Mouse (Mus musculus): ENCODE measurements at regions not wholly inside any gene's neighbourhood (a gene's known extent, or its start where the extent isn't known, plus 50 kb on each side); places are given as distances from the start of the nearest gene placed in this dataset.

DNA sequence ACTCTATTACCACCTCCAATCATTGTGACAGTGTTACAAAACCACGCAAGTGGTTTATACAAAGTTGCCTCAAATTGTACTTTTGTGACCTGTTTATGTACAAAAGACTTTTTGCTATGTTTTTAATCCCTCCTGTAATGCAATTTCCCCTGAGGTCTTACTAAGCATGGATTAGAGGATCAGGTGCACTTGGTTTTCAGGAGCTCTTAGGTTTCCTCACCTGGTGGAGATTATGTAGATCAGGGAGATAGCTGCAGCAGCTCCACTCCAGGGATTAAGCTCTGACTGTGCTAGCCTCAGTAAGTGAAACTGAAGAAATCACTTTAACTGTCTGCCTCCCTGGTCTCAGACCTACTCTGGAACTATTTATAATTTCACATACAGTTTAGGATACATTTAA, 123.8 kb upstream of the Elmo1 start:
- WGBS = 97% methylated on average over 1 of the region's 1 CpGs
- H3K36me3 ChIP-seq = no peaks in the 10 kb centered on the region
- ATAC-seq (replicated peaks) = no peak

DNA sequence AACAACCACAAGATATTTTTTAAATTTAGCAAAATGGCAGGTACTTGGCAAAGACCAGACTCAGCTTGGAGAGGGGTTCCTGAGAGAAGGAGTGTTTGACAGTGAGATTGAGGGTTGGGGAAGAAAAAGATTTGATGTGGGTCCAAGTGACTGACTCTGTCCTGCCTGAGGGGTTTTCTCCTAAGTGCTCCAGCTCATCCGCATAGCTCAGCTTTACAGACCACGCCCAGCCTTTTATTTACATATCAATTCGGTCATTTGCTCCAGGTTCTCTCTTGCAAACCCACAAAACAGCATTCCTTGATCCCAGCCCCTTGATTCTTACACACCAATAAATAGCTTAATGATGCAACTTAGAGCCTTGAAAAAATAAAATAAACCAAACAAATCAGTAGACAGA, 127.4 kb upstream of the Elmo1 start:
- H3K4me2 ChIP-seq (replicated peaks) = no peak overlapping the region

More for the DNA sequence above, 123.8 kb upstream of the Elmo1 start:
- Histone ChIP-seq H3K27ac (replicated peaks) (no peak overlapping the region), H3K4me2 (replicated peaks) (no peak overlapping the region), H3K4me1 (no peaks in the 10 kb centered on the region), H3K4me3 (no peak overlapping the region), H3K27me3 (no peaks in the 10 kb centered on the region), H3K9ac (replicated peaks) (no peak overlapping the region), H3K9me3 (no peaks in the 10 kb centered on the region)

DNA sequence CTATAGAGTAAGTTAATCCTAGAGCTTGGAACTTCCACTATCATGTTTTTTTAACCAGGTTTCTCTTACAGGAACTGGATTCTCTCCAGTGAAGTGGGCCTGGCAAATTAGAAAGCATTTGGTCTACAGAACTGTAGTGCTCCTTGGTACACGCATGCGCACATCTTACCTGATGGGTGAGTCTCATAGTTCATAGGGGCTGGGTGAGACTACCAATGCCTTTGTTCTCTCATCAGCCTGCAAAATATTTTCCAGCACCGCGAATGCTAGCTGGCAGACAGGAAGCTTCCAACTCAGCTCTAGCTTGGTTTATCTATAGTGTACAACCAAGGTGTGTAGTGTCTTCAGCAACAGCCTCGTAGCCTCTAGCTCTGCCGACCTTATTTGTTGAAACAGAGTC, 104.7 kb upstream of the Gpr141 start:
- Histone ChIP-seq H3K27me3 (no peaks in the 10 kb centered on the region), H3K27ac (replicated peaks) (no peak overlapping the region), H3K4me1 (no peaks in the 10 kb centered on the region), H3K4me2 (replicated peaks) (no peak overlapping the region), H3K9me3 (no peaks in the 10 kb centered on the region), H3K4me3 (no peak overlapping the region), H3K36me3 (no peaks in the 10 kb centered on the region), H3K9ac (replicated peaks) (no peak overlapping the region)
- no peak for ATAC-seq (replicated peaks)
- WGBS = 94% methylated on average over 6 of the region's 6 CpGs

More for the DNA sequence above, 127.4 kb upstream of the Elmo1 start:
- Histone ChIP-seq H3K9ac (replicated peaks) (no peak overlapping the region), H3K36me3 (no peaks in the 10 kb centered on the region), H3K9me3 (no peaks in the 10 kb centered on the region), H3K4me1 (no peaks in the 10 kb centered on the region), H3K27me3 (no peaks in the 10 kb centered on the region), H3K27ac (replicated peaks) (no peak overlapping the region), H3K4me3 (no peak overlapping the region)
- WGBS = 49% methylated on average over 3 of the region's 3 CpGs
- no peak for ATAC-seq (replicated peaks)

DNA sequence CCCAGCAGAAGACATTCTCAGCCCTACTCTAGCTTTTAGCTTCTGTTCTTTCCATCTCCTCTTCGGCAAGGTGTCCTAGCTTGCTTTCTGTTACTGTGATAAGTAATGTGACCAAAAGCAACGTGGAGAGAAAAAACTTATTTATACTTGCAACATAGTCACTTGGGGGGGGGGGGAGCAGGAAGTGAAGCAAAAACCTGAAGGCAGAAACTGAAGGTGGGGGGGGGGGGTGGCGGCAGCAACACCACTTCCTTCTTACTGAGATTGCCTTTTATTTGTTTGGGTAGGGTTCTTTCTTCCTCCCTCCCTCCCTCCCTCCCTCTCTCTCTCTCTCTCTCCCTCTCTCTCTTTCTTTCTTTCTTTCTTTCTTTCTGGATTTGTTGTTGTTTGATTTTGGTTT, 103.8 kb upstream of the Gpr141 start:
- Histone ChIP-seq H3K9ac (replicated peaks) (no peak overlapping the region), H3K36me3 (no peaks in the 10 kb centered on the region), H3K4me2 (replicated peaks) (no peak overlapping the region), H3K4me1 (no peaks in the 10 kb centered on the region), H3K4me3 (no peak overlapping the region), H3K27ac (replicated peaks) (no peak overlapping the region), H3K9me3 (no peaks in the 10 kb centered on the region), H3K27me3 (no peaks in the 10 kb centered on the region)
- no peak for ATAC-seq (replicated peaks)
- 92% methylated on average over 3 of the region's 3 CpGs for WGBS

DNA sequence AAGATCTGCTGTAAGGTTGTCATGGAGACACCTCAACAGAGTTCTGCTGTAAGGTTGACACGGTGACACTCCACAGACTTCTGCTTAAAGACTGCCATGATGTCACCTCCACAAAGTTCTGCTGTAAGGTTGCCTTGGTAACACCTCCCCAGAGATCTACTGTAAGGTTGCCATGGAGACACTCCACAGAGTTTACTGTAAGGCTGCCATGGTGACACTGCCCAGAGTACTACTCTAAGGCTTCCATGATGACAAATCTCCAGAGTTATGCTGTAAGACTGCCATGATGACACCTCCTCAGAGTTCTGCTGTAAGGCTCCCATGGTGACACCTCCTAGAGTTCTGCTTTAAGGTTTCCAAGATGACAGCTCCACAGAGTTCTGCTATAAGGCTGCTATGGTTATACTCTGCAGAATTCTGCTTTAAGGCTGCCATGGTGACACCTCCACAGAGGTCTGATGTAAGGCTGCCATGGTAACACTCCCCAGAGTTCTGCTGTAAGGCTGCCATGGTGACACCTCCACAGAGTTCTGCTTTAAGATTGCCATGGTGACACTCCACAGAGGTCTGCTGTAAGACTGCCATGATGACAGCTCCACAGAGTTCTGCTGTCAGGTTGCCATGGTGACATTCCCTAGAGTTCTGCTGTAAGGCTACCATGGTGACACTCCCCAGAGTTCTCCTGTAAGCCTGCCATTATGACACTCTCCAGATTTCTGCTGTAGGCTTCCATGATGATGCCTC, 97.2 kb upstream of the Gpr141 start:
- 85% methylated on average over 1 of the region's 1 CpGs for WGBS
- Histone ChIP-seq H3K4me1 (no peaks in the 10 kb centered on the region), H3K27me3 (no peaks in the 10 kb centered on the region), H3K9ac (replicated peaks) (no peak overlapping the region), H3K9me3 (no peaks in the 10 kb centered on the region), H3K4me2 (replicated peaks) (no peak overlapping the region), H3K4me3 (no peak overlapping the region), H3K27ac (replicated peaks) (no peak overlapping the region), H3K36me3 (no peaks in the 10 kb centered on the region)
- peak; percentile 71 for ATAC-seq (replicated peaks)

DNA sequence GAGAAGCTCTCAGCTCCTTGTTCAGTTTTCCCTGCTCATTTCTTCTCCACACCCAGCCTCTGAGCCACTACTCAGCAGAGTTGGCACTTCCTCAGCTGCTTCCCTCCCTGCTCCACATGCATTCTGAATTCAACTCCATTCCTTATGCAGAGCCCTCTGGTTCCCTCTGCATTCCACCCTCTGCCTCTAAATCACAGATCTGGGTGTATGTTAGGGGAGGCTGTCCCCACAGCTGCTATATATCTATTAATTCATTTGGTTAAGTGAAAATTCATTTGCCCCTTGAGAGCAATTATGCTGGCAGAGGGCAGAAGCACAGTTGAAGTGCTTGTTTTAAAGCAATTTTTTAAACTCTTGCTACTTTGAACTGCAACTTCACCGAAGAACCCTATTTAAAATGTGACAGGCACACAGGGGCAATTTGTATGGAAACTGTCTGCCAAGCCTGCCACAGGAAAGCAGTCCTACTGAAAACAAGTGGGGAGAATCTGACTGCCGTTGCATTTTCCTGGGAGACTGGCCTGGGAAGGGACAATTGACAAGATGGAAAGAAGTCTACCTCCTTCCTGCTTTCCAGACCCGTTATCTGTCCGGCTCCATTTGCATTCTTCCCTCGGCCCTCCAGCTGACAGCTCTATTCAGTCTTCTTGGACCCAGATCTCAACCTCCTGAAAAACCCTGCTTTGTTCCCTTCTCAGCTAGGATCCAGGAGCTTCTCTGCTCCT, 88.0 kb upstream of the Gpr141 start:
- H3K27ac ChIP-seq (replicated peaks) = peak overlapping the region; percentile 51
- no peak overlapping the region for H3K4me2 ChIP-seq (replicated peaks)
- H3K9me3 ChIP-seq = no peaks in the 10 kb centered on the region
- no peaks in the 10 kb centered on the region for H3K36me3 ChIP-seq
- H3K27me3 ChIP-seq = no peaks in the 10 kb centered on the region
- H3K4me1 ChIP-seq = peaks cover 8% of the 10 kb centered on the region
- peak; percentile 80 for ATAC-seq (replicated peaks)
- no peak overlapping the region for H3K9ac ChIP-seq (replicated peaks)
- 30% methylated on average over 5 of the region's 5 CpGs for WGBS
- no peak overlapping the region for H3K4me3 ChIP-seq

DNA sequence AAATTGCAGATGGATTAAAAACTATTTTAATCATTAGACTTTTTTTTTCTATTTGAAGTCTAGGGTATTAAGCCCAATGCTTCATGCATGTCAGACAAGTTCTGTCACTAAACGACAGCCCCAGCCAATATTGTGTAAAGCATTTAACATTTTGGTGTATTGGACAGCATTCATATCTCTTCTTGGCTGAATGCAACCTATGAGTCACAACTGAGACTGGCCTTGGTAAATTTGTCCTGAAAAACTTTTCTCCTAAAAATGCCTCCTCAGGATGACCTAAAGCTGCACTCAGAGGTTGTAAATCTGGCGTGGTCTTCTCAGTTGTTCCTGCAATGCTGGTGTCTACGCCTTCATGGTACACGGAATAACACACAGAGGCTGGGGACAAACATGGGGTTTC, 78.7 kb upstream of the Gpr141 start:
- no peaks in the 10 kb centered on the region for H3K36me3 ChIP-seq
- no peak overlapping the region for H3K4me2 ChIP-seq (replicated peaks)
- H3K9me3 ChIP-seq = no peaks in the 10 kb centered on the region
- 94% methylated on average over 4 of the region's 4 CpGs for WGBS
- H3K27ac ChIP-seq (replicated peaks) = no peak overlapping the region
- no peaks in the 10 kb centered on the region for H3K27me3 ChIP-seq
- H3K4me1 ChIP-seq = no peaks in the 10 kb centered on the region
- ATAC-seq (replicated peaks) = no peak
- no peak overlapping the region for H3K4me3 ChIP-seq
- no peak overlapping the region for H3K9ac ChIP-seq (replicated peaks)

DNA sequence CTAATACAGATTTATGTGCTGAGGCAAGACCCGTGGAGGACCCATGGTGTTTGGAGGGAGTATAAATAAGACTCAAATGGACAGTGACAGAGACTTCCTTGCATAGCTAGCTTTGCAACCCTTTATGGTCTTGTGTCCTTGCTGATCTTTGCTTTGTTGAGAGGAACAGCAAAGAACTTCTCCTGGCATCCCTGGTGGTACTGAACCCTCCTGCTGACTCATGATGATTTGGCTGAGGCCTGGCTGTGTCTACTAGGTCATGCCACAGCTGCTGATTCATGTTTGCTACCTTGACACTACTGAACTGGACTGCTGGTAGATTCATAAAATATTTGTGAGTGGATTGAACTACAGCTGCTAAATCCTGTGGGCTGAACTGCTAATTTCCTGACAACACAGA, 73.1 kb upstream of the Gpr141 start:
- Histone ChIP-seq H3K4me2 (replicated peaks) (no peak overlapping the region), H3K9ac (replicated peaks) (no peak overlapping the region), H3K27me3 (no peaks in the 10 kb centered on the region), H3K27ac (replicated peaks) (no peak overlapping the region), H3K4me3 (no peak overlapping the region), H3K36me3 (no peaks in the 10 kb centered on the region), H3K9me3 (no peaks in the 10 kb centered on the region), H3K4me1 (no peaks in the 10 kb centered on the region)
- ATAC-seq (replicated peaks) = no peak
- 87% methylated on average over 1 of the region's 1 CpGs for WGBS

DNA sequence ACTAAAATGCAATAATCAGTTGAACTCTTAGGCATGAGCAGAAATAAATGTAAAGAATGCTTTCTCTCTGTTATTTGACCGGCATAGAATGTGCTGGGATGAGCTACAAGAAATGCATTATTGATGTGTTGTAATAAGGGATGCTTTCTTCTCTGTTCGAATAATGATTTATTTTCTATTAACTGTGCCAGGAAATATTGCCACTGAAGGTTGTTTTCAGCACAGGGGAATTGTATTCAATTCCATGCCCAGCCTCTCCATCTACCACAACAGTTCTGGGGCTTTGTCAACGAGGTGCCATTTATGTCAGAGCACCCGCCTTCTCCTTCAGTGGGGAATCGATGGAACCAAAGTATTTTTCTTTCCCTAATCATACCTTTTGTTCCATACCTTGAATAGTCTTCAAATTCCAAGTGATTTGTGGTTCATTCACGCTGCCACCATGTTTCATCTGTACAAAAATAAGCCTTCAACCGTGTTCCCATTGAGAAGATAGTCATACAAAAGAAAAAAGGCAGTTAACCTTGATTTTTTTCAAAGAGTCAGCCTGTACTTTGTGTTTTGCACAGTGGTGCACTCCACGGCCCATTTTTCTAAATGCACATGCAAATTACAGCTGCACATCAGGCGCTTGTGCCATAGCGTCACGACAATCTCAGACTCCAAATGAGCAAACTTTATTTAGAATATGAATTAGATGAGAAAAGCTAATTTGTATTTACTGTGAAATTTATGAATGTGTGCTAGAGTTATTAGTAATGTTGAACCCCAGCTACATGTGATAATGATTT, 65.1 kb upstream of the Gpr141 start:
- Histone ChIP-seq H3K4me2 (replicated peaks) (no peak overlapping the region), H3K27ac (replicated peaks) (no peak overlapping the region), H3K9ac (replicated peaks) (no peak overlapping the region), H3K27me3 (no peaks in the 10 kb centered on the region), H3K4me1 (peaks cover 1% of the 10 kb centered on the region; the same call in 1 of the 2 replicates), H3K36me3 (no peaks in the 10 kb centered on the region), H3K9me3 (no peaks in the 10 kb centered on the region), H3K4me3 (no peak overlapping the region)
- ATAC-seq (replicated peaks) = peak; percentile 61; the same call in 1 of the 2 replicates
- 37% methylated on average over 11 of the region's 11 CpGs for WGBS

DNA sequence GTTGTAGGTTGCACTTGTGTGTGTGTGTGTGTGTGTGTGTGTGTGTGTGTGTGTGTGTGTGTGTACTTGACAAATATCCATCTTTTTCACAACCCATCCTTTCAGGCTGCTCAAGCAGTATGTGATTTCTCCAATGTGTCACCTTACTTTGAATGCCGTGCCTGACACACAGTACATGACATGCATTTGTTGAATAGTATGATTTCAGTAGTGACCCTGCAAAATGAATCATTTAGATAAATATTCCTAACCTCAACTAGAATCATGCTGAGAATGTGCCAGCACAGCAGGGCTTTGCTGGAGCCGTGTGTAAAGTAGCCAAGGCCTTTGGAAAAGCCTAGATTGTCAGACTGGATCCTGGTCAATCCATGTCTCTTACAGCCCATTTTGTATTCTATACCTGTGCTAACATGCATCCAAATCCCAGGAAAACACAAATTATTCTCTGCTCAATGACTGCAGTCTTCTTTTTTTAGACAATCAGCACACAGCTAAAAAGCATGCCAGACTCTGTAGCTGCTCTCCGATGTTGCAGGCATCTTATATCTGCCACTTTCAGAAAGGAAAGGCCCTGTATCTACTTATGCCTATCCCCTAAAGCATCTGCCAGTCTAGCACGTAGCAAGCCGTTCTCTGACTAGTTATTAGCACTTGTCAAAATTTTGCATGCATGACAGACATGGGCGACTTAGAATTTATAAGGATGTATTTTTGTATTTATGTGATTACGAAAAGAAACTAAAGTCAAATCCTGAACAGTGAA, 60.0 kb upstream of the Gpr141 start:
- no peaks in the 10 kb centered on the region for H3K9me3 ChIP-seq
- peaks cover 4% of the 10 kb centered on the region; the same call in 1 of the 2 replicates for H3K4me1 ChIP-seq
- no peaks in the 10 kb centered on the region for H3K27me3 ChIP-seq
- 67% methylated on average over 7 of the region's 7 CpGs for WGBS
- no peak overlapping the region for H3K4me2 ChIP-seq (replicated peaks)
- H3K27ac ChIP-seq (replicated peaks) = peak overlapping the region; percentile 69
- no peaks in the 10 kb centered on the region for H3K36me3 ChIP-seq
- H3K4me3 ChIP-seq = no peak overlapping the region
- H3K9ac ChIP-seq (replicated peaks) = no peak overlapping the region
- ATAC-seq (replicated peaks) = peak; percentile 93

DNA sequence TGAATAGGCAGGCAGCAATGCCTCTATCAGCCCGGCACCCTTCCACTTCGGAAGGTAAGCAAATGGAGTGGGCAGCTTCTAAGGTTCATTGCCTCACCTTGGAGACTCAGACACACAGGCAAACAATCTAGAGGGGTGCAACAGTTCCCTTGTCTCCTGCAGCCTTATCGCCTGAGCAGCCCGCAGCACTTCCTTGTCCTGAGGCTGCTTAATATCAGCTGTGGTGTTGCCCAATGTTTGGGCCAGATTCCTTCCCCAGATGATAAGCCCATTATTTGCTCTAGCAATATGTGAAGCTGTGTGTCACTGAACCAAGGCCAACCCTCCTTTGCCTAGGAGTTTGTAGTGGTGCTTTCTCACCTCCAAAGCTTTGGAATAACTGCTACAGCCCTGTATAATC, 58.8 kb upstream of the Gpr141 start:
- Histone ChIP-seq H3K27ac (replicated peaks) (no peak overlapping the region), H3K4me1 (peaks cover 4% of the 10 kb centered on the region; the same call in 1 of the 2 replicates), H3K4me3 (no peak overlapping the region), H3K9me3 (no peaks in the 10 kb centered on the region), H3K4me2 (replicated peaks) (no peak overlapping the region), H3K9ac (replicated peaks) (no peak overlapping the region), H3K27me3 (no peaks in the 10 kb centered on the region), H3K36me3 (no peaks in the 10 kb centered on the region)
- ATAC-seq (replicated peaks) = no peak
- 89% methylated on average over 4 of the region's 4 CpGs for WGBS
